Mouse (Mus musculus) layer of hippocampus, adult 9-10 months (tissue): Measurements from ENCODE around the gene Hsf5.
A peak's percentile ranks its signal among the peaks of the same experiment; 100 is the strongest.

ENCODE experiments used
- DNase-seq: peaks from one replicate; pipeline ENCODE4 v3.0.0; 2022; ENCODE audit warnings: low spot score

The Hsf5 gene

DNA sequence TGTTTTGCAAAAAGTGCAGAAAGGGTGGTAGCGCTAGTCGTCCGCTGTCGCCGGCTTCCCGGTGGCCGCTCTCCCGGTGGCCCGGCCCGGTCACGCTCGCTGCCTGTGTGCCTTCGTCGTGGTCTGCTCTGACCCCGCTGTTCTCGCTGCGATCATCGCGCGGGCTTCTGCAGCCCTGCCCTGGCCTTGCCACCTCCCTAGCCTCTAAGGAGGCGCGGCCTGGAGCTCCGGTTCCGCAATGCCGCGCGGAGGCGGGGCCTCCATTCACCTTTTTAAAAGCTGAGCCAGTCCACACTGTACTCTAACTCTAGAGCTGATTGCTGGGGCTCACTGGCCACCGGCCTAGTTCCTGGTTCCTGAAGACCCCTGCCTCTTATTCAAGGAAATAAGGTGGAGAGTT lies 22.2 kb downstream of the Hsf5 start:
- DNase-seq = no peak

- no peak for DNase-seq
These were observed 25.9 kb downstream of the Hsf5 start for GRCm38 (mm10) chr11:87642865-87643264.

GRCm38 (mm10) chr11:87654693-87655092 lies 37.7 kb downstream of the Hsf5 start:
- no peak for DNase-seq

DNA sequence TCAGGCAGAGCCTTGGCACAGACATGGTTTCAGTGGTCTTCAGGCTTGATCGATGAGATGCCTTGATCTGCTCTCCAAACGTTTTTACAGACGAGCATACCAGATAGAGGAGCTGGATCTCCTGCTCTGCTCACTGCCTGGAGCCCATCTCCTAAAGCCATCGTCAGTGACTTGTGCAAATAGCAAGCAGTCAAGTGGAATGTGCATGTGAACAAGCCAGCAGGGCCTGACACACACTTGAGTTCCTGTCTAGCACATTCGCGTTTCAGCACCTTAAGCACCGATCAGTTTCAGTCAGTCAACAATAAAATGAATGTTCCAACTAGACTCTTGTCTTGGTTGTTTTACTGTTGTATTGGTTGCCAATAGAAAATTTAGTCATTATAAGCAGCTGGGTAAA lies 42.3 kb downstream of the Hsf5 start:
- no peak for DNase-seq

DNA sequence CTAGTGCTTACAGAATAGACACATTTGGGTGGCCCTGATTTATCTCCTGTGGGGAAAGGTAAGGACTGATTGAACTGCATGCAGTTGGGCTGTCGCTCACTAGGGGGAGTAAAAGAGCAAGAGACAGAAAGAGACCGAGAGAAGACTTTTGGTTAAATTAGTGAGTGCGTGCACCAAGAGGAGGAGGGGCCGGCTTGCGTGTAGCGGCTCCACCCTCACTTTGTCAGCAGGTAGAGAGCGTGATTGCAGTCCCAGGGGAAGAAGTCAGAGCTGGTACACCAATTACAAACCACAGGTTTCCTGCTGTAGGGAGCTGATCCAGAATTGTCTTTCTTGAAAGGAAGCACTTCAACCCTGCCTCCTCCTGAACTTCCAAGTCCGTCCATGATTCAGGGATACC lies 45.4 kb downstream of the Hsf5 start, which contains the start of gene Rnf43:
Gene Rnf43 (plus strand): TSS at position 316 of the 400 bp plus-strand sequence.
- DNase-seq = peak; percentile 80

GRCm38 (mm10) chr11:87662822-87663221 lies 45.9 kb downstream of the Hsf5 start:
- no peak for DNase-seq

- DNase-seq = no peak
These were observed 47.0 kb downstream of the Hsf5 start for GRCm38 (mm10) chr11:87663948-87664347.

DNA sequence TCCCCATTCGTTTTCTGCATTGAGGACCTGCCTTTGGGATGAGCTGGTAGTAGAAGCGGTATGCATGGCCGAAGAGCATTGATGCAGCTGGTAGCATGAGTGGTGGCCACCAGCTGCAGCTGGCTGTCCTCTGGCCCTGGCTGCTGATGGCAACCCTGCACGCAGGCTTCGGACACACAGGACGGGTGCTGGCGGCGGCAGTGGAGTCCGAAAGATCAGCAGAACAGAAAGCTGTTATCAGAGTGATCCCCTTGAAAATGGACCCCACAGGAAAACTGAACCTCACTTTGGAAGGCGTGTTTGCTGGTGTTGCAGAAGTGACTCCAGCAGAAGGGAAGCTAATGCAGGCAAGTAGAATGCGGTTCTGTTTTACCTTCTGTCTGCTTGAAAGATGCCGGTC lies 47.6 kb downstream of the Hsf5 start:
- no peak for DNase-seq

- no peak for DNase-seq
These were observed 48.3 kb downstream of the Hsf5 start for GRCm38 (mm10) chr11:87665224-87665623.

DNA sequence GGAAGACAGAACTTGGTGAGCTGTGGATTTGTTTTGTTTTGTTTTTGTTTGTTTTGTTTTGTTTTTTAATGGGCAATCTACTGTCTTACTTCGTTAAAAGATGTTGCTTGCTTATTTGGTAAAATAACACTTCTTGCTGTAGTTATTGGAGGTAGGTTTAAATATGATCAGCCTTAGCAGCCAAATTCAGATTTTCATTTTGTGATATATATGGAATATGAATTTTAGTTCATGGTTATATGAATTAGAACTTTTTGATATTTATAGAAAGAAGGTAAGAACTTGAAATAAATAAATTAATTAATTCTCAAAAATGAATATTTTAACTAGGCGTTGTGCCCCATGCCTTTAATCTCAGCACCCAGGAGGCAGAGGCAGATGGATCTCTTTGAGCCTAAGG lies 48.7 kb downstream of the Hsf5 start:
- no peak for DNase-seq

DNA sequence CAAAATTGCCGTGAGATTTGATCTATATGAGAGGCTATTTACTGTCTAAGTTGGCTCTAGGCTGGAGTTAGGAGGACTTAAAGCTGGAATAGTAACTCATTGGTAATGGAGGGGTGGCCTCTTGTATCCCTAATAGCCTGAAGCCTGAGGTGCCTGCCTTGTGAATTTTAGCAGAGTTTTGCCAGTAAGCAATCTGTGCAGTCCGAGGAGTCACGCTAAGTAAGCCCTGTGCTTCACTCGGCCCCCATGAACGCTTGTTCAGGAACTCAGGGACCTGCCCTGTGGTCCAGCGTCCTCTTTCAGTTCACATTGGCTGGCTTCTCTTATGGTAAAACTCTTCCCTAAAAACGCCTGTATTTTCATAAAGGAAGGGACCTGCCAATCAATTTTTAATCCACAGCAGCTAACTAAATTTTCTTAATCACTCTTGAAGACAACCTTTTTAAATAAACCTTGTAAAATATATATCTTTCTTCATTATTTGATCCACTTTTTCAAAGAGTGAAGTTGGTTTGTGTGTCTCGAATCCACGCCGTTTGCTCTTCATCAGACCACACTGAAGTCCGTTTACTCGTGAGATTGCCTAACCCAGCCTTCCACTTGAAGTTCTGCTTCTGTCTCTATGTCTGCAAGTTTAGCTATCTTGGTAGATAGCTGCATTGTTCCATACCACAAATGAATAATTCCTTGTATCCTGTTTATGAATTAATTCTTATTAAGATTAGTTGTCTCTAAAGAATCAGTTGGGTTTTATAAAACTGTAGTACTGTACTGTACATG lies 49.5 kb downstream of the Hsf5 start:
- DNase-seq = no peak

GRCm38 (mm10) chr11:87667107-87668090 lies 50.4 kb downstream of the Hsf5 start:
- no peak for DNase-seq

- DNase-seq = no peak
These were observed 56.3 kb downstream of the Hsf5 start for GRCm38 (mm10) chr11:87673282-87673681.

GRCm38 (mm10) chr11:87675606-87676005 lies 58.6 kb downstream of the Hsf5 start:
- DNase-seq = no peak

DNA sequence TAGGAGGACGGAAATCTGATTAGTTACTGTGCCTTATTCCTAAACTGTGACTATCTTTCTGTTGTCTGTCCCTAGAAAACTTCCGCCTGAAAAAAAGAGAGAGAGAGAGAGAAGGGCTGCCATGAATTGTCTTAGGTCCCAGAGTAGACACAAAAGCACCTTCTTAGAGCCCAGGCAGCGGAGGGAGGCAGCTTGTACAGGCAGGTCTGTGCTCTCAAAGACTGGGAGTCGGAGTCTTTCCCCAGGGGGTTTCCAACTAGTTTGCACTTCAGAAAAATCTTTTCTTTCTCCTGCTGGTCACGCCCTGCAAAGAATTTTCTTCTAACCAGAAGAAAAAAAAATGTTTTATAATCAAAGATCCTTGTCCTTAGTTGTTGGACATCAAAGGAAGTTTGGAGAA lies 60.8 kb downstream of the Hsf5 start:
- no peak for DNase-seq

- no peak for DNase-seq
These were observed 61.6 kb downstream of the Hsf5 start for GRCm38 (mm10) chr11:87678545-87678944.

GRCm38 (mm10) chr11:87678976-87679375 lies 62.0 kb downstream of the Hsf5 start:
- DNase-seq = no peak

GRCm38 (mm10) chr11:87680786-87681185 lies 63.8 kb downstream of the Hsf5 start:
- no peak for DNase-seq

GRCm38 (mm10) chr11:87682096-87682495 lies 65.1 kb downstream of the Hsf5 start:
- DNase-seq = no peak

GRCm38 (mm10) chr11:87682838-87683571 lies 66.0 kb downstream of the Hsf5 start:
- DNase-seq = no peak

- DNase-seq = no peak
These were observed 69.4 kb downstream of the Hsf5 start for GRCm38 (mm10) chr11:87686407-87686806.
